Mouse (Mus musculus): ENCODE data around the gene Gm20441. TPM values are rescaled to one million over a fixed set of nuclear protein-coding genes. Genes with fewer than 3 reads are reported as not detected.

Gm20441 gene
- polyA plus RNA-seq, 1 experiment: not detected

- Histone ChIP-seq H3K36me3 (ENCODE audit: control insufficient read depth, insufficient read depth, low read length) (peaks cover 3% of the 10 kb centered on the region; the same call in 1 of the 2 replicates), H3K27ac (ENCODE audit: control insufficient read depth, insufficient read depth, low read length) (no peak overlapping the region), H3K4me1 (replicated peaks; ENCODE audit: control insufficient read depth, insufficient read depth, low read length) (peaks cover 5% of the 10 kb centered on the region), H3K27me3 (ENCODE audit: control insufficient read depth, insufficient read depth, low read length) (no peaks in the 10 kb centered on the region), H3K4me3 (ENCODE audit: control insufficient read depth, insufficient read depth, low read length) (no peak overlapping the region)
- no peak for DNase-seq
- WGBS: 86% methylated on average over 3 of the region's 3 CpGs
- TF ChIP-seq CTCF (IDR thresholded peaks at IDR 0.05; ENCODE audit: borderline replicate concordance, control insufficient read depth, extremely low read depth, insufficient read depth, low read length, poor library complexity) (no peak), POLR2A (IDR thresholded peaks at IDR 0.05; ENCODE audit: control insufficient read depth, extremely low read depth, insufficient read depth, low read length, poor library complexity) (no peak)
Observed at GRCm38 (mm10) chr10:75762413-75762812, 18.3 kb downstream of the Gm20441 start.

- Histone ChIP-seq H3K4me3 (ENCODE audit: control insufficient read depth, insufficient read depth, low read length) (no peak overlapping the region), H3K27me3 (ENCODE audit: control insufficient read depth, insufficient read depth, low read length) (no peaks in the 10 kb centered on the region), H3K36me3 (ENCODE audit: control insufficient read depth, insufficient read depth, low read length) (peaks cover 3% of the 10 kb centered on the region), H3K27ac (ENCODE audit: control insufficient read depth, insufficient read depth, low read length) (no peak overlapping the region), H3K4me1 (replicated peaks; ENCODE audit: control insufficient read depth, insufficient read depth, low read length) (peaks cover 5% of the 10 kb centered on the region)
- no peak for TF ChIP-seq POLR2A (IDR thresholded peaks at IDR 0.05; ENCODE audit: control insufficient read depth, extremely low read depth, insufficient read depth, low read length, poor library complexity)
- no peak for DNase-seq
- WGBS: 98% methylated on average over 3 of the region's 3 CpGs
Observed at GRCm38 (mm10) chr10:75760311-75760710, 20.4 kb downstream of the Gm20441 start.

GRCm38 (mm10) chr10:75756719-75757118 is 24.0 kb downstream of the Gm20441 start:
- no peaks in the 10 kb centered on the region for H3K4me1 ChIP-seq (replicated peaks; ENCODE audit: control insufficient read depth, insufficient read depth, low read length)
- H3K27ac ChIP-seq (ENCODE audit: control insufficient read depth, insufficient read depth, low read length): no peak overlapping the region
- 92% methylated on average over 11 of the region's 11 CpGs for WGBS
- DNase-seq: no peak
- H3K36me3 ChIP-seq (ENCODE audit: control insufficient read depth, insufficient read depth, low read length): peaks cover 29% of the 10 kb centered on the region
- no peak for TF ChIP-seq POLR2A (IDR thresholded peaks at IDR 0.05; ENCODE audit: control insufficient read depth, extremely low read depth, insufficient read depth, low read length, poor library complexity)
- no peak for TF ChIP-seq CTCF (IDR thresholded peaks at IDR 0.05; ENCODE audit: borderline replicate concordance, control insufficient read depth, extremely low read depth, insufficient read depth, low read length, poor library complexity)
- no peak overlapping the region for H3K4me3 ChIP-seq (ENCODE audit: control insufficient read depth, insufficient read depth, low read length)
- no peaks in the 10 kb centered on the region for H3K27me3 ChIP-seq (ENCODE audit: control insufficient read depth, insufficient read depth, low read length)

GRCm38 (mm10) chr10:75744017-75744416 is 36.7 kb downstream of the Gm20441 start:
- Histone ChIP-seq H3K4me3 (ENCODE audit: control insufficient read depth, insufficient read depth, low read length) (no peak overlapping the region), H3K36me3 (ENCODE audit: control insufficient read depth, insufficient read depth, low read length) (peaks cover 62% of the 10 kb centered on the region), H3K4me1 (replicated peaks; ENCODE audit: control insufficient read depth, insufficient read depth, low read length) (no peaks in the 10 kb centered on the region), H3K27me3 (ENCODE audit: control insufficient read depth, insufficient read depth, low read length) (no peaks in the 10 kb centered on the region), H3K27ac (ENCODE audit: control insufficient read depth, insufficient read depth, low read length) (no peak overlapping the region)
- peak; percentile 78 for DNase-seq
- TF ChIP-seq POLR2A (IDR thresholded peaks at IDR 0.05; ENCODE audit: control insufficient read depth, extremely low read depth, insufficient read depth, low read length, poor library complexity): no peak
- TF ChIP-seq CTCF (IDR thresholded peaks at IDR 0.05; ENCODE audit: borderline replicate concordance, control insufficient read depth, extremely low read depth, insufficient read depth, low read length, poor library complexity): no peak
- 57% methylated on average over 3 of the region's 3 CpGs for WGBS

- peaks cover 64% of the 10 kb centered on the region for H3K36me3 ChIP-seq (ENCODE audit: control insufficient read depth, insufficient read depth, low read length)
- H3K4me1 ChIP-seq (replicated peaks; ENCODE audit: control insufficient read depth, insufficient read depth, low read length): no peaks in the 10 kb centered on the region
- DNase-seq: no peak
- no peak overlapping the region for H3K4me3 ChIP-seq (ENCODE audit: control insufficient read depth, insufficient read depth, low read length)
- H3K27ac ChIP-seq (ENCODE audit: control insufficient read depth, insufficient read depth, low read length): no peak overlapping the region
- 97% methylated on average over 12 of the region's 12 CpGs for WGBS
- no peaks in the 10 kb centered on the region for H3K27me3 ChIP-seq (ENCODE audit: control insufficient read depth, insufficient read depth, low read length)
- TF ChIP-seq CTCF (IDR thresholded peaks at IDR 0.05; ENCODE audit: borderline replicate concordance, control insufficient read depth, extremely low read depth, insufficient read depth, low read length, poor library complexity) (no peak), POLR2A (IDR thresholded peaks at IDR 0.05; ENCODE audit: control insufficient read depth, extremely low read depth, insufficient read depth, low read length, poor library complexity) (no peak)
Observed at GRCm38 (mm10) chr10:75743369-75743768, 37.4 kb downstream of the Gm20441 start.

- DNase-seq: no peak
- 95% methylated on average over 3 of the region's 3 CpGs for WGBS
- Histone ChIP-seq H3K4me1 (replicated peaks; ENCODE audit: control insufficient read depth, insufficient read depth, low read length) (no peaks in the 10 kb centered on the region), H3K36me3 (ENCODE audit: control insufficient read depth, insufficient read depth, low read length) (peaks cover 57% of the 10 kb centered on the region), H3K27ac (ENCODE audit: control insufficient read depth, insufficient read depth, low read length) (no peak overlapping the region), H3K4me3 (ENCODE audit: control insufficient read depth, insufficient read depth, low read length) (no peak overlapping the region), H3K27me3 (ENCODE audit: control insufficient read depth, insufficient read depth, low read length) (no peaks in the 10 kb centered on the region)
- TF ChIP-seq CTCF (IDR thresholded peaks at IDR 0.05; ENCODE audit: borderline replicate concordance, control insufficient read depth, extremely low read depth, insufficient read depth, low read length, poor library complexity) (no peak), POLR2A (IDR thresholded peaks at IDR 0.05; ENCODE audit: control insufficient read depth, extremely low read depth, insufficient read depth, low read length, poor library complexity) (no peak)
Observed at GRCm38 (mm10) chr10:75740866-75741265, 39.9 kb downstream of the Gm20441 start.

GRCm38 (mm10) chr10:75725449-75725848 is 55.3 kb downstream of the Gm20441 start:
- DNase-seq: no peak
- no peak overlapping the region for H3K4me3 ChIP-seq (ENCODE audit: control insufficient read depth, insufficient read depth, low read length)
- no peak overlapping the region for H3K27ac ChIP-seq (ENCODE audit: control insufficient read depth, insufficient read depth, low read length)
- H3K27me3 ChIP-seq (ENCODE audit: control insufficient read depth, insufficient read depth, low read length): no peaks in the 10 kb centered on the region
- no peaks in the 10 kb centered on the region for H3K4me1 ChIP-seq (replicated peaks; ENCODE audit: control insufficient read depth, insufficient read depth, low read length)
- peaks cover 30% of the 10 kb centered on the region for H3K36me3 ChIP-seq (ENCODE audit: control insufficient read depth, insufficient read depth, low read length)
- TF ChIP-seq POLR2A (IDR thresholded peaks at IDR 0.05; ENCODE audit: control insufficient read depth, extremely low read depth, insufficient read depth, low read length, poor library complexity) (no peak), CTCF (IDR thresholded peaks at IDR 0.05; ENCODE audit: borderline replicate concordance, control insufficient read depth, extremely low read depth, insufficient read depth, low read length, poor library complexity) (no peak)
- WGBS: over 99% methylated on average over 7 of the region's 7 CpGs

Other genes with a start within 250 kb of the Gm20441 start
- 1.8 and 2.2 TPM in 2 replicates for gene Lrrc75b, start 220.6 kb downstream of the Gm20441 start, polyA plus RNA-seq (2012; rRNA removed)
- gene Ggt1, start 219.3 kb downstream of the Gm20441 start, polyA plus RNA-seq (2012; rRNA removed): 5.6 and 6.9 TPM in 2 replicates
- gene Ggt5, start 191.6 kb downstream of the Gm20441 start, polyA plus RNA-seq (2012; rRNA removed): 49.5 and 73.6 TPM in 2 replicates
- gene Susd2, start 136.9 kb downstream of the Gm20441 start, polyA plus RNA-seq (2012; rRNA removed): 11.1 and 11.2 TPM in 2 replicates
- gene Cabin1, start 16.6 kb downstream of the Gm20441 start, polyA plus RNA-seq (2012; rRNA removed): 82.3 and 89.2 TPM in 2 replicates
- gene Ddt, start 7.5 kb downstream of the Gm20441 start, polyA plus RNA-seq (2012; rRNA removed): 66.8 and 77.3 TPM in 2 replicates
- gene Gstt3, start 460 bp upstream of the Gm20441 start, polyA plus RNA-seq (2012; rRNA removed): 7.7 and 8.6 TPM in 2 replicates
- gene Gstt1, start 17.6 kb upstream of the Gm20441 start, polyA plus RNA-seq (2012; rRNA removed): 15.4 and 19.2 TPM in 2 replicates
- 0.19 and 0.26 TPM in 2 replicates for gene Gstt4, start 41.6 kb upstream of the Gm20441 start, polyA plus RNA-seq (2012; rRNA removed)
- 174 and 216 TPM in 2 replicates for gene Gstt2, start 56.5 kb upstream of the Gm20441 start, polyA plus RNA-seq (2012; rRNA removed)
- 1,833 and 2,007 TPM in 2 replicates for gene Mif, start 79.3 kb upstream of the Gm20441 start, polyA plus RNA-seq (2012; rRNA removed)
- 11.6 and 19.0 TPM in 2 replicates for gene Derl3, start 112.5 kb upstream of the Gm20441 start, polyA plus RNA-seq (2012; rRNA removed)
- gene Smarcb1, start 140.7 kb upstream of the Gm20441 start, polyA plus RNA-seq (2012; rRNA removed): 63.0 and 75.5 TPM in 2 replicates
- 172 and 198 TPM in 2 replicates for gene Chchd10, start 152.2 kb upstream of the Gm20441 start, polyA plus RNA-seq (2012; rRNA removed)
- gene Mmp11, start 155.5 kb upstream of the Gm20441 start, polyA plus RNA-seq (2012; rRNA removed): 7.5 and 9.3 TPM in 2 replicates
- gene Gm867, start 159.7 kb upstream of the Gm20441 start, polyA plus RNA-seq (2012; rRNA removed): 0.42 TPM in 1 of 2 replicates, not detected in the other
- 3.1 and 4.8 TPM in 2 replicates for gene Vpreb3, start 162.1 kb upstream of the Gm20441 start, polyA plus RNA-seq (2012; rRNA removed)
- 4.0 and 4.3 TPM in 2 replicates for gene Gm5134, start 173.6 kb upstream of the Gm20441 start, polyA plus RNA-seq (2012; rRNA removed)

Measured in thymus, adult 2 months (tissue).